Mouse (Mus musculus) E14TG2a.4 (cell line): ENCODE results near the gene Gm3629.
"Not testable (repeated sequence)": the region's sequence is repeated elsewhere in the genome, so short reads cannot be mapped to it uniquely, and the experiment has no call there.

ENCODE experiments used
- CTCF ChIP-seq: conservative IDR thresholded peaks from 2 replicates; pipeline ENCODE4 v1.5.1; 2014; ENCODE audit warnings: low read length
- NANOG ChIP-seq: IDR thresholded peaks from 2 replicates; pipeline ENCODE4 v1.6.1; 2014; ENCODE audit warnings: borderline replicate concordance, low read length, mixed read lengths

- not testable (repeated sequence) for TF ChIP-seq CTCF, NANOG
These were observed at the start of gene Gm3629 for GRCm38 (mm10) chr14:6590513-6590912.
